Mouse (Mus musculus) embryonic fibroblast, embryonic 13.5 days (primary cell): ENCODE data around the gene Ntm. TPM values are rescaled to one million over a fixed set of nuclear protein-coding genes. Genes with fewer than 3 reads are reported as not detected.

Experiments
- H3K27ac ChIP-seq: 2 replicates; pipeline ENCODE4 v1.5.1; 2012; ENCODE audit warnings: low read length, control low read depth, inconsistent platforms; ENCODE audit not compliant: insufficient read depth
- H3K4me1 ChIP-seq: 2 replicates; pipeline ENCODE4 v1.6.1; 2011; ENCODE audit warnings: low read length; ENCODE audit not compliant: control insufficient read depth, insufficient read depth
- H3K4me3 ChIP-seq: 2 replicates; pipeline ENCODE4 v1.5.1; 2011; ENCODE audit warnings: mild to moderate bottlenecking, control low read depth, low read length; ENCODE audit not compliant: insufficient read depth
- CTCF ChIP-seq: IDR thresholded peaks from 2 replicates; pipeline ENCODE4 v1.5.1; 2011; ENCODE audit warnings: mild to moderate bottlenecking, control low read depth, low read length, moderate library complexity, borderline replicate concordance; ENCODE audit not compliant: insufficient read depth
- POLR2A ChIP-seq: IDR thresholded peaks from 2 replicates; pipeline ENCODE4 v1.6.1; 2011; ENCODE audit warnings: low read depth, mild to moderate bottlenecking, control low read depth, low read length, moderate library complexity
- polyA plus RNA-seq: library from polyadenylated mRNA; stranded (reverse); fragments of >200 nt; gene quantifications from 2 replicates; pipeline ENCODE4 v1.2.4, GENCODE M21; 2011; ENCODE audit warnings: low read depth; ENCODE audit not compliant: missing spikeins, insufficient read length

Ntm gene
- polyA plus RNA-seq, 1 experiment, result 0.95 TPM

DNA sequence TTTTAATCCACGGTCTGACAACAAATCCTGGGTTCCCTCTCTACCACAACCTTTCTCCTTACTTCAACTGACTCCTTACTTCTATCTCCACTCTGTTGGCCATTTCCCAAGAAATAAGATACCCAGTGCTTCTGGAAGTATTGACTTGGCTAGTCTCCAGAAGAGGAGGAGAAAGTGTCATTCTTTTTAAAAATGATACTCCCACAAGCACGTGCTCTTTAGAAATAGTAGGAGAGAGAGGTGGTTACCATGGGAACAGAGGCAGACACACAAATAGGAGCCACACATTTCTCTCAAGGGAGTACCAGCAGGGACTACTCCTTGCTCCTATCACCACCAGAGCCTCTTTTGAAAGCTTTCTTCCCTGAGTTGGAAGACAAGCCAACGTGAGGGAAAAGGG lies 645.3 kb downstream of the Ntm start:
- TF ChIP-seq POLR2A (no peak), CTCF (no peak)
- no peaks in the 10 kb centered on the region for H3K4me1 ChIP-seq

DNA sequence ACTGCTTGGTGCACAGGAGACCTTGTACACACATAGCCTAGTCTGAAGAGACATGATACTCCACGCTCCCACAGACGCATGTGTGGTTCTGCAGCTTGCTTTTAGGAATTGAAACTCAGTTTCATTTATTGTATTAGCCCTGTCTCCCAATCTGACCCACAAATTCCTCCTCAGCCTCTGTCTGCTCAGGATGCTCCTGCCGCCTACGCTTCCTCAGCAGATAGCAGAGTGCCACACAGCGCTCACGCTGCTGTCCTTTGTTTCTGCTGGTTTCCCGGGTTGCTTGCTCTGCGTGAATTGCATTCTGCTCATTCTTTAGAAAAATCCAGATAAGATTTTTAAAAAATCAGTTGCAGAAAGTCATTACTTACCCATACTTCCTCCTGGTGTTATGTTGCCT lies 647.1 kb downstream of the Ntm start:
- Histone ChIP-seq H3K4me1 (no peaks in the 10 kb centered on the region), H3K4me3 (no peak overlapping the region), H3K27ac (no peak overlapping the region)
- TF ChIP-seq POLR2A (no peak), CTCF (no peak)

More for the DNA sequence above, 645.3 kb downstream of the Ntm start:
- Histone ChIP-seq H3K27ac (no peak overlapping the region), H3K4me3 (no peak overlapping the region)

DNA sequence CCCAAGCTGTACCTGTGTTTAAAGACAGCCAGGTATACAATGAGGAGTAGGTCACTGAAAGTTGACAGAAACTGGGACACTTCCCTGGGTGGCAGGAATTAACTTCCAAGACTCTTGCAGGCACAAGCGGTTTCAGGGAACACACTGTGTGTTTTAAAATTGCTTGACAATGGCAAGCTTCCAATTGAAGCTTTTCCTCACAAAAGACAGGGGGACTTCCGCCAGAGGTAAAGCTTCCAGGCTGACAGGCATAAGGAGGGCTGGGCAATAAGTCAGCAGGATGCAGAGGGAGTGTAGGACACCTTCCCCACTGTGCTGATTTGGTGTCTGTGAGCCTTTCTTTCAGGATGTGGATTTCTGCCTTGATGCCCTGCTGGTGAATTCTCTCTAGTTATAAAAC lies 656.0 kb downstream of the Ntm start:
- Histone ChIP-seq H3K27ac (no peak overlapping the region), H3K4me1 (no peaks in the 10 kb centered on the region), H3K4me3 (no peak overlapping the region)
- TF ChIP-seq POLR2A (no peak), CTCF (no peak)

DNA sequence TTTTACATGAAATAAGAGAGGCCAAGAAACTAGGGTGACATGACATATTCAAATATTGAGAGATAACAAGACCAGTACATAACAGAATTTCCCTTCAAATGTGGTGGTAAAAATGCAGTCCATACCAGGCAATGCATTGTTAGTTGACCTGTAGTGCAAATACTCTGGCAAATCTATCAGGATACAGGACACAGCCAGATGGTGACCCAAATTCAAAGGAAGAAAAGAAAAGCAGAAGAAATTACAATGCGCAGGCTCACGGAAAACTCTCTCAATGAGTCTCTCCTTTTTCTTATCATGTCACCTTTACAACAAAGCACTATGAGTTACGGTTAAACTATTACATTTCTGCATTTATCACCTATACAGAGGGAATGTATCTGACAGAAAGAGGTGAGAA lies 664.6 kb downstream of the Ntm start:
- H3K4me3 ChIP-seq, result no peak overlapping the region
- no peak overlapping the region for H3K27ac ChIP-seq
- TF ChIP-seq CTCF (no peak), POLR2A (no peak)
- H3K4me1 ChIP-seq, result no peaks in the 10 kb centered on the region

DNA sequence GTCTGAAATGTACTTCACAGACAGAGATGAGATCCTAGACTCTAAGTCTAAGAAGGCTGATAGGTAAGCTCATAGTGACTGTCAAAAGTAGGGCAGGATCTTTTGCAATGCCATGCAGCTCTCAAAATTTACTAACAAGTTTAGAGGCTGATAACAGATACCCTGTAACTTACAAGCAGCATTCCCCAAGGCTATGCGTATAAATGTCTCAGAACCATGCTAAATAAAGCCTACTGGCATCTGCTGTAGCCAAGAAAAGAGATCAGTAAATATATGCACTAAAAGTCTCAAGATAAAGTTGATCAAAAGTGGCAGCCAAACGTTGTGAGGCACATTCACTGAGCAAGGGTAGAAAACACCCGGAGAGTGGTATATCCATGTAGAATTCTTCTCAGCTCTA lies 666.2 kb downstream of the Ntm start:
- no peak overlapping the region for H3K27ac ChIP-seq
- TF ChIP-seq POLR2A (no peak), CTCF (no peak)
- no peaks in the 10 kb centered on the region for H3K4me1 ChIP-seq
- H3K4me3 ChIP-seq, result no peak overlapping the region

DNA sequence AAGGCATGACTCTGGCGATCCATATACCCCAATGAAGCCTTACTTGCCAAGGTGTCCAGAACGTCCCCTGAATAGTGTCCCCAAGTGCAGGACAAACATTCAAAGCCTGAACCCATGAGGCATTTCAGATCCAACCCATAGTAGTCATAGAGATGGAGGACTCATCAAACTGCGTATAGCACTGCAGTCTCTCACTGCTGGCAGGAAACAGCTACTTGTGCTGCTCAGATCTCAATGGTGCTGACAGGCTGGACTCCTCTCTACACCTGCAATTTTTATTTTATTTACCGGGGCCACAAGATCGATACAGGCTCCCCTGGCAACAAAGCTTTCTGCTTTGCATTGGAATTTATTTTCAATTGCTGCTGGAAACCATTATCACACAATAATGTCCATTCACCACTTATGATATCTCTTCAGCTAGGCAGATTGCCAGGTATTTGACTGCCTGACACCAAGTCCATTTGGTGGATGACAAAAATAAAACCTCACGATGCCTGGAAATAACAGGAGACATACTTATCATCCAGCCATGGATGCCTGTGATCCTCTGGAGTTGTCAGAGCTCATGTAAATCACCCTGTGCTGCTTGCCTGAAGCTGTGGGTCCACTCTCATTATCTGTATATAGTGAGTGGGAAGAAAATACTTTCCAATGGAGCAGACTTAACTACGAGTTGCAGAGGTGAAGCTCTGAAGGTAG lies 674.8 kb downstream of the Ntm start:
- TF ChIP-seq POLR2A (no peak), CTCF (no peak)
- no peaks in the 10 kb centered on the region for H3K4me1 ChIP-seq
- no peak overlapping the region for H3K27ac ChIP-seq
- no peak overlapping the region for H3K4me3 ChIP-seq

DNA sequence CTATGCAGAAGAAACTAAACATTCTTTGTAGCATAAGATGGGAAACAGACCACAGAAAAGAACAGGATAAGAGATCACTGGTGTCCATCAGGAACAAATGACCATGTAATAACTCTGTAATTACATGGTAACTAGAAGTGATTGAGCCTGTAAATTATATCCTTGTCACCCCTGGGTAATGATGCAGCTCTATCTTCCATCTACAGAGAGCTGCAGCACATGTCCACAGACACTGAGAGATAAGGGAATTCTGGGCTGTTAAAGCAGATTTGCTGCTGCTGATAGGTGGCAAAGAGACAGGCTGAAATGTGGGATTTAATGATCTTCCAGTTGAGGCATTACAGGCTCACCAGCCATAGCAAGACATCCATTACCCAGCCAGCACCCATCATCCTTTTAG lies 677.8 kb downstream of the Ntm start:
- H3K4me3 ChIP-seq, result no peak overlapping the region
- TF ChIP-seq CTCF (no peak), POLR2A (no peak)
- H3K4me1 ChIP-seq, result no peaks in the 10 kb centered on the region
- H3K27ac ChIP-seq, result no peak overlapping the region

DNA sequence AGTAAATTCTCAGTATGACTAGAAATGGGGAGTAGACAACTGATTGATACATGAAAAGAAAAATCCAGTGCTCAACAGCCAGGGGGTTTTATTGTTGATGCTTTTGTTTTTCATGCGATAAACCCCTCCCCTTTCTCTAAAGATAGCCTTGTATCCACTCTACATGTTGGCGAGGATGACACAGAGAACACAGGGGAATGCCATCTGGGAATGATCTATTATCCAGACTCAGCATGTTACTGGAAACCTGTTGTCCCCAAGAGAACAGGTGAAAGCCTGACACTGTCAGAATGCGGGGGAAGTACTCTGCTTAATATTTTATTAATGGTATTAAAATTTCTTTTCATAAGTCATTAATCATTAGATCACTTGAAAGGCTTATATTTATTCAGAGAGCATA lies 690.1 kb downstream of the Ntm start:
- Histone ChIP-seq H3K4me1 (no peaks in the 10 kb centered on the region), H3K4me3 (no peak overlapping the region), H3K27ac (no peak overlapping the region)
- TF ChIP-seq POLR2A (no peak), CTCF (no peak)

DNA sequence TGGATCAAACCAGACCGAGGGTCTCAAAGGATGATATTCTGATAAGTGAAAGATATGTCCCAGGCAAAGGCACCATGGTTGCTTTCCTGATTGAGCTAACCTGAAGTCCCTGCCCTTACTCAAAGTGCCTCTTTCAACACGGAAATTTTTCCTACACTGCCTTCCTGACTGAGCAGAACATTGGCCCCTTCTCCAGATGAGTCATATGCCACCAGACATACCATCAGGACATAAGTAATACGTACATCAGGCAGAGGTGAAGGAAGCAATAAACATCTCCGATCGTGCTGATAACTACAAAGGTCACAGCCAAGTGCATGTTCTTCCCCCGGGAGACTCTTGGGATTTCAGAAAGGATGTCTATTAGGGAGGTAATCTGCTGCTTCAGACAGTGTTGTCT lies 693.0 kb downstream of the Ntm start:
- Histone ChIP-seq H3K4me1 (no peaks in the 10 kb centered on the region), H3K4me3 (no peak overlapping the region), H3K27ac (no peak overlapping the region)
- TF ChIP-seq CTCF (no peak), POLR2A (no peak)

DNA sequence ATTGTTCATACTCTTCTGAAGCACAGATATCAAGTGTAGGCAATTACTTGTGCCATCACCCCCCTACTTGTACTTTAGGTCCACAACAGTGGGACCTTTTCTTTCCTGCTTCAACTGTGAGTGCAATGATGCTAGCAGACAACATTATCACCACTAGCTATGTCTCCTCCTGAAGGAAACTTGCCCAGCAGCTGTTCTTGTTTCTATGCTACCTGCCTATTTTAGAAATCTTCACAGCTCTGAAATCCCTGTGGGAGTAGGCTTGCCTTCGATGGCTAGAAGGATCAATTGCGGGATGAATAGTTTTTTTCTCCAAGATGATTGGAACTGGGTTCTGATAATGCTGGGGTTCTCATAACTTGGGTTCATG lies 693.7 kb downstream of the Ntm start:
- TF ChIP-seq CTCF, result no peak
- no peak for TF ChIP-seq POLR2A
- H3K4me1 ChIP-seq, result no peaks in the 10 kb centered on the region
- H3K27ac ChIP-seq, result no peak overlapping the region
- no peak overlapping the region for H3K4me3 ChIP-seq
